Mouse (Mus musculus): Measurements from ENCODE around the gene Creb3l2. TPM values are rescaled to one million over a fixed set of nuclear protein-coding genes. Genes with fewer than 3 reads are reported as not detected.
A peak's percentile ranks its signal among the peaks of the same experiment; 100 is the strongest.

Gene Creb3l2
- polyA plus RNA-seq, 1 experiment from 2014 or later: 12.9 TPM

DNA sequence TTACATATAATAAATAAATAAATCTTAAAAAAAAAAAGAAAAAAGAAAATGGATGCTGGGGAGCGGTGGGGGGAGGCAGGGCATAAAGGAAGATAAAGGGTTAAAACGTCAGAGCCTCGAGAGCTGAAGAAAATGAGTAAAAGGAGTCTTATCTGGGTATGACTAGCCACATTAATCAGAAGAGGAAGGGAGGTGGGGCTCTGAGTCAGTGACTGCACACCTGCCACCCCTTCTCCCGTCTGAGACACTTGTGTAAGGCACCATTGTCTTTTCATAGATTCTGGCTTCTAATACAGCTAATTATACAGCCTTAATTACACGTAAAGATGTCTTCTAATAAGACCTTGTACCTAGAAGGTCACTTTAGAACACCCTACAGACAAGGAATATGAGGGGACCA lies 13.6 kb upstream of the Creb3l2 start:
- Histone ChIP-seq H3K4me1 (replicated peaks; ENCODE audit: control insufficient read depth, insufficient read depth, low read length) (no peaks in the 10 kb centered on the region), H3K9me3 (ENCODE audit: control insufficient read depth, low read length) (no peaks in the 10 kb centered on the region), H3K9ac (ENCODE audit: low read depth, low read length) (no peak overlapping the region), H3K27ac (ENCODE audit: low read depth, low read length) (no peak overlapping the region), H3K36me3 (ENCODE audit: control insufficient read depth, insufficient read depth, low read length) (no peaks in the 10 kb centered on the region), H3K4me3 (ENCODE audit: low read depth, low read length) (no peak overlapping the region), H3K4me2 (no peak overlapping the region), H3K27me3 (replicated peaks; ENCODE audit: control insufficient read depth, insufficient read depth, low read length) (no peaks in the 10 kb centered on the region)
- ATAC-seq (replicated peaks; ENCODE audit: low FRiP score) (no peak), DNase-seq (ENCODE audit: low spot score) (no peak)
- WGBS: 52% methylated on average over 5 of the region's 5 CpGs

DNA sequence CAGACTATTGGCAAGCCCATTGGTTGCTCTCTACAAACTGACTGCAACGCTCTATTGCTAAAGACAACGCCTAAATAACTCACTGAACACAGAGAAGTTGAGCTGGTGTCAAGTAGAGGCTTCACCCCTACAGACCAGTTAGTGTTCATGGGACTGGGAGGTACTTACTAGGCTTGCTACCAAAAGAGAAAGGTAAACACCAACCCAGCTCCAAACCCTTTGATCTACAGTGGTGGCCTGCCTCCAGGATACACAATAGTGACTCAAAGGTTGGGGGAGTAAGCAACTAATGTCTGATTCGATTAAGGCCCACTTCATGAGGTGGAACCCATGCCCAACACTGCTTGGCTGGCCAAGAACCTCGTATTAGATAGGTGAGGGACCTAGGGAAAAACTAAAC lies 11.1 kb upstream of the Creb3l2 start:
- DNase-seq (ENCODE audit: low spot score): no peak
- Histone ChIP-seq H3K4me2 (no peak overlapping the region), H3K9ac (ENCODE audit: low read depth, low read length) (no peak overlapping the region), H3K27ac (ENCODE audit: low read depth, low read length) (no peak overlapping the region), H3K9me3 (ENCODE audit: control insufficient read depth, low read length) (no peaks in the 10 kb centered on the region), H3K4me3 (ENCODE audit: low read depth, low read length) (no peak overlapping the region), H3K4me1 (replicated peaks; ENCODE audit: control insufficient read depth, insufficient read depth, low read length) (no peaks in the 10 kb centered on the region), H3K36me3 (ENCODE audit: control insufficient read depth, insufficient read depth, low read length) (no peaks in the 10 kb centered on the region), H3K27me3 (replicated peaks; ENCODE audit: control insufficient read depth, insufficient read depth, low read length) (no peaks in the 10 kb centered on the region)
- ATAC-seq (replicated peaks; ENCODE audit: low FRiP score): no peak
- 70% methylated on average over 4 of the region's 4 CpGs for WGBS

DNA sequence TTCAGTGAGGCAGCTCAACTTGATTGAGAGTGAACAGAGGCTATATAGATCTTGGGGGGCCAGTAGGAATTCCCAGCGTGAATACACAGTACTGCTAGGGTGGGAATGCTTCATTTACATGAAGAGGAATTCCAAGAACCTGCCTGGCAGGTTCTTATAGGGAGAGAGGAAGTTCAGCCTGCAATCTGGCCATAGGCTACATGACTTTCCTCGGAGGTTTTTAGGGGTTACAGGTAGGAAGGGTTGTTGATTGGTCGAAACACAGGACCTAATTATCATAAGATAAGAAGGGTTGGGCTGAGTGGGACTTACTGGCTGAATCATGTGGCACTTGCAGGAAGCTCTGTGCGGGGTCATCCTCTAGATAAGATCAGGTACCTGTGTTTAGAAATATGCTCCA lies 9.7 kb upstream of the Creb3l2 start:
- Histone ChIP-seq H3K4me3 (ENCODE audit: low read depth, low read length) (no peak overlapping the region), H3K27ac (ENCODE audit: low read depth, low read length) (no peak overlapping the region), H3K4me1 (replicated peaks; ENCODE audit: control insufficient read depth, insufficient read depth, low read length) (no peaks in the 10 kb centered on the region), H3K9ac (ENCODE audit: low read depth, low read length) (no peak overlapping the region), H3K9me3 (ENCODE audit: control insufficient read depth, low read length) (no peaks in the 10 kb centered on the region), H3K4me2 (no peak overlapping the region), H3K27me3 (replicated peaks; ENCODE audit: control insufficient read depth, insufficient read depth, low read length) (no peaks in the 10 kb centered on the region), H3K36me3 (ENCODE audit: control insufficient read depth, insufficient read depth, low read length) (no peaks in the 10 kb centered on the region)
- DNase-seq (ENCODE audit: low spot score): no peak
- 42% methylated on average over 4 of the region's 4 CpGs for WGBS
- ATAC-seq (replicated peaks; ENCODE audit: low FRiP score): no peak

DNA sequence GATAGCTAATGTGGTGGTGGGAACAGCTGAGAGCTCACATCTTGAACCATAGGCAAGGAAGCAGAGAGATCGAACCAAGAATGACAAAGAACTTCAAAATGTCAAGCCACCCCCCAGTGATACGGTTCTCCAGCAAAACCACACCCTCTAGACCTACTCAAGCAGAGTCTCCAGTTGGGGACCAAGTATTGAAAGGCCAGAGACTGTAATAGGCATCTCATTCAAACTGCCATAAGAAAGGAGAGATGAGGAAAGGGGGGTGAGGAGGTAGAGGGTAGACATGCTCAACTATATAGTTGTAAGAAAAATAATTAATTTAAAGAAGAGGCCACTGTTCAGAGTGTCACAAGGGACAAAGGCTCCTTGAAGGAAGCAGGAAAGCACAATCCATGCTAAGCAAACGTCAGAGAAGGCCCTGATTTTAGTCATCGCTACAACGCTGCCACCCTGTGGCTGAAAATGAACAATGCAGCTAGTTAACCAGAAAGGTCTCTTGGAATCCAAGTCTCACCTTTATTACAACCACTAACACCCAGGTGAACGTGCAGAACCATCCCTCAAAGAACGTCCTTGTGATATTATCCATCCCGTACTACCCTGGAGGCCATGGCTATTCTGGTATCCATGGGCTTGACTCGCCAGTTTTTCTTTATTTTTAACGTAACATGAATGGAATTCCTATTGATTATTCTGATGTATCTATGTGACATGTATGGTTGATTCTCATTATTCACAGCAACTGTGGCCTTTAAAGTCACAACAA lies 5.9 kb upstream of the Creb3l2 start:
- H3K4me2 ChIP-seq: no peak overlapping the region
- H3K4me3 ChIP-seq (ENCODE audit: low read depth, low read length): no peak overlapping the region
- H3K4me1 ChIP-seq (replicated peaks; ENCODE audit: control insufficient read depth, insufficient read depth, low read length): peaks cover 4% of the 10 kb centered on the region; the same call in 1 of the 2 replicates
- peak; percentile 59 for DNase-seq (ENCODE audit: low spot score)
- peak; percentile 43; the same call in 1 of the 2 replicates for ATAC-seq (replicated peaks; ENCODE audit: low FRiP score)
- H3K27ac ChIP-seq (ENCODE audit: low read depth, low read length): no peak overlapping the region
- H3K9me3 ChIP-seq (ENCODE audit: control insufficient read depth, low read length): no peaks in the 10 kb centered on the region
- 27% methylated on average over 10 of the region's 10 CpGs for WGBS
- H3K9ac ChIP-seq (ENCODE audit: low read depth, low read length): no peak overlapping the region
- H3K36me3 ChIP-seq (ENCODE audit: control insufficient read depth, insufficient read depth, low read length): no peaks in the 10 kb centered on the region
- H3K27me3 ChIP-seq (replicated peaks; ENCODE audit: control insufficient read depth, insufficient read depth, low read length): no peaks in the 10 kb centered on the region

DNA sequence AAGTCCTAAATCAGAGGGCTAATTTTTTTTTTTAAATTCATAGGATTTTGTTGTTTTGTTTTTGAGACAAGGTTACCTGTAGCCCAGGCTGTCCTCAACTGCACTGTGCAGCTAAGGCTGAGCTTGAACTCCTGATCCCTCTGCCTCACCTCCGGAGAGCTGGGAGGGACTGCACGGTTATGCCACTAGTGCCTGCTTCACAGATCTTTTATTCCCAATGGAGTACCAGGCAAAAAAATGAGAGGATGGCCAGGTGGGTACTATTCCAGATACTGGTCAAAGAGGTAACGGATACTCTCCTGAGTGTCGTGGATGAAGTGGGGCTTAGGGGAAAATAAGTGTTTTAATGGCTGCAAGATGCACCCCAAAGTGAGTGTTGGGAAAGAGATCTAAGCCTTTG lies 835 bp upstream of the Creb3l2 start:
- Histone ChIP-seq H3K27me3 (replicated peaks; ENCODE audit: control insufficient read depth, insufficient read depth, low read length) (no peaks in the 10 kb centered on the region), H3K4me3 (ENCODE audit: low read depth, low read length) (peak overlapping the region; percentile 86), H3K9me3 (ENCODE audit: control insufficient read depth, low read length) (no peaks in the 10 kb centered on the region), H3K9ac (ENCODE audit: low read depth, low read length) (peak overlapping the region; percentile 64), H3K4me2 (peak overlapping the region; percentile 67), H3K36me3 (ENCODE audit: control insufficient read depth, insufficient read depth, low read length) (no peaks in the 10 kb centered on the region), H3K27ac (ENCODE audit: low read depth, low read length) (no peak overlapping the region), H3K4me1 (replicated peaks; ENCODE audit: control insufficient read depth, insufficient read depth, low read length) (peaks cover 6% of the 10 kb centered on the region)
- WGBS: 46% methylated on average over 4 of the region's 4 CpGs
- ATAC-seq (replicated peaks; ENCODE audit: low FRiP score) (no peak; the same call in 1 of the 2 replicates), DNase-seq (ENCODE audit: low spot score) (no peak)

DNA sequence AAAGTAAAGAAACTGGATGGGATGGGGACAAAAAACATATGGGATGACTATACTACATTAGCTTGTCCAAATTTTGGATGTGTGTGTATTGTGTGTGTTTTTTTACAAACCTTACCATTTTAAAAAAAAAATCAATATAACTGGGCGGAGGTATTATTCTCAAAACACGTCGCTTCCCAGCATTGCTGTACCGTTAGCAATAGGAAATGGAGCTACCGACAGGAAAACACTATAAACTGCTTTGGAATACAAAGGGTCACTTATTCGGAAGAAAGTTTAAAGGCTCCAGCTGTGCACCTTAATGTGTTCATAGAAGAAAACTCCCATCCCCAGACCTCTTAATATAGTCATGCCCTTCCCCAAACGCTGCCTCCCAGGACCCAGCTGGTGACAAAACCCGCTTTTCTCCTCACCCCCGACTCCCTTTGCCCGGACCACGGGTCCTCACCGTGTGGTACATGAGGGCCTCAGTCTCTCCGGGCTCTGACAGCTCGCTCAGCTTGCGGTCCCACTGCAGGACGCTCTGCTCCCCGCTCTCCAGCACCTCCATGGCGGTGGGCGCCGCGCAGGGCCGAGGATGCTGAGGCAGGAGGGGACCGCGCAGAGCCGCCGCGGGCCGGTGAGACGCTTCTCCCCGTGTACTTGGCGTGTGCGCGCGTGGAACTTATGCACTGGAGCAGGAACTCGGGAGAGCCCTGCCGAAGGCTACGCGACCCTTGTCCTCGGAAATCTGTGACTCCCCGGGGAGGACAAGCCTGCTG lies 515 bp downstream of the Creb3l2 start:
- H3K27ac ChIP-seq (ENCODE audit: low read depth, low read length): peak overlapping the region; percentile 77
- under 1% methylated on average over 40 of the region's 40 CpGs for WGBS
- DNase-seq (ENCODE audit: low spot score): no peak

DNA sequence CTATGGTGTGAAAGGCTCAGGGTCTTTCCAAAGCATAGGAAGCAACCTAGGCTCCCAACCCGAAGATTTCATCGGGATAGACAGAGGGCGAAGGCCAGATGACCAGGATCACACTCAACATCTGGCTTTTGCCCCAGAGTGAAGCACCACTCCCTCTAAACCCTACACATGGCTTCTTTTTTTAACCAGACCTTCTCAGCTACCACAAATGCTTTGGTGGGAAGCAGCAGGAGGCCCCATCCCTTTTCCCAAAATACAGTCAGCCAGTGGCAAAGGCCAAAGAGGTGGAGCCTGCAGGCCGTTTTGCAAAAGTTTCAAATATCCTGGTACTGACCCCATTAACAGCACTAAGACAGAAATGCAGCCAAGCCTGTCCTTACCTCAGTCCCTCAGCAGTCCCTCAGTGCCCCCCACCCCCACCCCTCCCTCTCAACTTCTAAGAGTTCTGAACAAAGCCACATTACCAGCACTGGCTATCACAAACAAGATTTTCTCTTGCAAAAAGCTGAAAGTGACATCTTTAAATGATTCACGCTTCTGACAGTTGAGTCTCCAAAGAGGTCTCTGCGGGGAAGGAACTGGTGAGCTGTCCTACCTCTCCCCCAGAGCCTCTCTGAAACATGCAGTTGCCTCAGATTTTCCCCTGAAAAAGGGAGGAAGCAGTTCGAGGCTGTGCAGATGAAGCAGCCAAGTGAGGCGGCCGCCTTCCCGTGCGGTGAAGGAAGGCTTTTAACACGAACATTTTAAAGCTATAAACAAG lies 1.3 kb downstream of the Creb3l2 start:
- H3K27me3 ChIP-seq (replicated peaks; ENCODE audit: control insufficient read depth, insufficient read depth, low read length): no peaks in the 10 kb centered on the region
- ATAC-seq (replicated peaks; ENCODE audit: low FRiP score): no peak
- H3K9me3 ChIP-seq (ENCODE audit: control insufficient read depth, low read length): no peaks in the 10 kb centered on the region
- H3K4me1 ChIP-seq (replicated peaks; ENCODE audit: control insufficient read depth, insufficient read depth, low read length): peaks cover 6% of the 10 kb centered on the region
- peak overlapping the region; percentile 86 for H3K4me3 ChIP-seq (ENCODE audit: low read depth, low read length)
- peak overlapping the region; percentile 85 for H3K4me2 ChIP-seq
- H3K27ac ChIP-seq (ENCODE audit: low read depth, low read length): peak overlapping the region; percentile 48; the same call in 1 of the 2 replicates
- H3K9ac ChIP-seq (ENCODE audit: low read depth, low read length): peak overlapping the region; percentile 75
- H3K36me3 ChIP-seq (ENCODE audit: control insufficient read depth, insufficient read depth, low read length): no peaks in the 10 kb centered on the region
- DNase-seq (ENCODE audit: low spot score): no peak
- 17% methylated on average over 12 of the region's 12 CpGs for WGBS

More for the DNA sequence above, 515 bp downstream of the Creb3l2 start:
- Histone ChIP-seq H3K27me3 (replicated peaks; ENCODE audit: control insufficient read depth, insufficient read depth, low read length) (no peaks in the 10 kb centered on the region), H3K9ac (ENCODE audit: low read depth, low read length) (peak overlapping the region; percentile 75), H3K4me1 (replicated peaks; ENCODE audit: control insufficient read depth, insufficient read depth, low read length) (peaks cover 6% of the 10 kb centered on the region), H3K9me3 (ENCODE audit: control insufficient read depth, low read length) (no peaks in the 10 kb centered on the region), H3K4me2 (peak overlapping the region; percentile 85), H3K36me3 (ENCODE audit: control insufficient read depth, insufficient read depth, low read length) (no peaks in the 10 kb centered on the region), H3K4me3 (ENCODE audit: low read depth, low read length) (peak overlapping the region; percentile 86)
- ATAC-seq (replicated peaks; ENCODE audit: low FRiP score): peak; percentile 40

DNA sequence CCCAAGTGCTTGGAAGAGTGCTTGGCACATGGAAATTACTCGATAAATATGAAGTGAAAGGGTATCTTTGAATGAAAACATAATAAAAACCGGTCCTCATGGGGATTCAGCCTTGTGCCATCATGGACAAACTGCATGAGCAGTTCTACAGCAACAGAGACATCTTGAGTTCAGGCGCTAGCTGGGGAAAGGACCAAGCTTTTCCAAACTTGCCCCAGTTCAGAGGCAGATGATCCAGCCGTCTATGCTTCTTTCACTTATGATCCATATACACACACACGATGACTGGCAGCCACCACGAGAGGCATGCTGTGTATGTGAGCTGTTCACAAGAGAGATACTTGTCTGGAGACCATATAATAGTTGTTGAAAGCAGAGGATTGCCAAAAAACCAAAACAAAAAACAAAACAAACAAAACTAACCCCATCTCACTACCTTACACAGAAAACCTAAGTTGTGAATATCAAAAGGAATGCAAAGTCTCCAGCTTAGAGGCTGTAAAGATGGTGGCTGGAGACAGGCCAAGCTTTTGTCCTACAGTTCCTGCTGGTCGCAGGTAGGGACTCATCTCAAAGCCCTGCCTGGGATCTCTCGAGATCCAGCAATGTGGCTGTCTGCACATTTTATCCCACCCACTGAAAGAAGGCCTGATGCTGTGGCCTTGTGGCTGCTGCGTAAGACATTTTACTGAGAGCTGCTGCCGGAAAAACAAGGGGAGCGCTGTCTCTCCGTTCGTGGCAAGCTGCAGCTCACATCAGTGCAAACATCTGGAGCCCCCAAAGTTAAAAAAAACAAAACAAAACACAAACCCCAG lies 2.1 kb downstream of the Creb3l2 start:
- no peaks in the 10 kb centered on the region for H3K9me3 ChIP-seq (ENCODE audit: control insufficient read depth, low read length)
- H3K4me3 ChIP-seq (ENCODE audit: low read depth, low read length): peak overlapping the region; percentile 86
- no peak for ATAC-seq (replicated peaks; ENCODE audit: low FRiP score)
- no peak overlapping the region for H3K27ac ChIP-seq (ENCODE audit: low read depth, low read length)
- no peak for DNase-seq (ENCODE audit: low spot score)
- peak overlapping the region; percentile 75 for H3K9ac ChIP-seq (ENCODE audit: low read depth, low read length)
- WGBS: 61% methylated on average over 13 of the region's 13 CpGs
- H3K36me3 ChIP-seq (ENCODE audit: control insufficient read depth, insufficient read depth, low read length): no peaks in the 10 kb centered on the region
- peak overlapping the region; percentile 85 for H3K4me2 ChIP-seq
- peaks cover 8% of the 10 kb centered on the region for H3K4me1 ChIP-seq (replicated peaks; ENCODE audit: control insufficient read depth, insufficient read depth, low read length)
- no peaks in the 10 kb centered on the region for H3K27me3 ChIP-seq (replicated peaks; ENCODE audit: control insufficient read depth, insufficient read depth, low read length)
